Mouse (Mus musculus) G1E-ER4 (cell line): ENCODE measurements around the gene Knl1. TPM values are rescaled to one million over a fixed set of nuclear protein-coding genes. Genes with fewer than 3 reads are reported as not detected.

Experiments
- GATA1 ChIP-seq: IDR thresholded peaks from one replicate; pipeline ENCODE4 v1.8.0; 2012; ENCODE audit warnings: low read length, inconsistent platforms
- polyA plus RNA-seq: library from polyadenylated mRNA; stranded (reverse); fragments of >175 nt; gene quantifications from 2 replicates; pipeline ENCODE4 v1.2.3, GENCODE M21; 2012

Knl1 gene
- polyA plus RNA-seq, 1 experiment = 12.1 TPM

- TF ChIP-seq GATA1 = no peak
Measured at GRCm38 (mm10) chr2:119112438-119113112, 65.7 kb downstream of the Knl1 start, which contains the start of gene Rad51. Gene Rad51, plus strand, starts transcription at chr2:119112793.

DNA sequence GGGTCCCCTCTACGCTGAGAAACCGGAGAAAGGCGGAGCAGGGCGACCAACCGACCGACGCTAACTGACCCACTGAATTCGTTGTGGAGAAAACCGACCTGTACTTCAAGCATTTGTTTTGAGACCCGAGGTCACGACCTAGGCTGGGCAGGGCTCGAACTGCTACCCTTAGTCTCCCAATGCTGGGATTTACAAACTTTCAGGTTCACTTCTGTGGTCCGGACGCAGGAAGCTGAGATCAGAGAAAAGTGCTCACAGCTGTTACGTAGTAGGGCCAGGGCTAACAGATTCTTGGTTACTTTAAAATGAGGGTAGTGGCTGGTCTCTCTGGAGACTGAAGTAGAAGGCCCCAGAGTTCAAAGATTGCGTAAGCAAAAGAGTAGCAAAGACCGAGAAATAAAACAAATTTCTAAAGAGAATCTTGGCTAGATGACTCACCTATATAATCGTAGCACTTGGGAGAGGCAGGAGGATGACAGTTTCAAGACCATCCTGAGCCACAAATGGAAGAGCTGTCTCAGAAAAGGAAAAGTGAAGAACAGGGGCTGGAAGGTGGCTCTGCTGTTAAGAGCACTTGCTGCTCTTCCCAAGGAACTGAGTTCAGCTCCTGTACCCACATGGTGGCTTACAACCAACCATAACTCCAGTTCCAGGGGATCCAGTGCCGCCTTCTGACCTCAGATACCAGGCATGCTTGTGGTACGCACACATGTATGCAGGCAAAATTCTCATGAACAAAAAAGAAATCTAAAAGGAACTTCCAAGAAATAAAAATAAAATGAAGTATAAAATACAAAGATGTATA lies 66.4 kb downstream of the Knl1 start:
- TF ChIP-seq GATA1 = no peak

GRCm38 (mm10) chr2:119136346-119136898 lies 89.5 kb downstream of the Knl1 start:
- TF ChIP-seq GATA1 = peak; percentile 78

GRCm38 (mm10) chr2:119145199-119145598 lies 98.3 kb downstream of the Knl1 start:
- TF ChIP-seq GATA1 = no peak

- no peak for TF ChIP-seq GATA1
Measured at GRCm38 (mm10) chr2:119146435-119146834, 99.5 kb downstream of the Knl1 start.

GRCm38 (mm10) chr2:119147160-119147678 lies 100.3 kb downstream of the Knl1 start:
- no peak for TF ChIP-seq GATA1

GRCm38 (mm10) chr2:119147775-119148174 lies 100.9 kb downstream of the Knl1 start:
- no peak for TF ChIP-seq GATA1

DNA sequence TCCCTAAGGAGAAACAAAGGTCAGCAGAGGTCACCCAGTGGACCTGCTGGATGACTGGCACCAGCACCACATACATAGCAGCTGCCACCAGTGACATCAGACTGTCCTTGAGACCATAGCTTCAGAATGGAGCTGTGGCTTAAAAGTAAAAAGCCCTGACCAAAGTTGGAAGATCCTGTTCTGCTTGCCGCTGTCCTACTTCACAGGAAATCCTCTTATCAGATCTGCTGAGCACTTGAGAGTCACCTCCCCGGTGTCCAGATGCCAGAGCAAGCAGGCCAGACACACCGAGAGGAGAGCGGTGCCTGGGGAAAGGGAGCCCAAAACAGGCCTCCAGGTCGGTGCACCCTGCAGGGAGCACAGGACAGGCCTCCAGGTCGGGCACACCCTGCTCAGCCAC lies 105.3 kb downstream of the Knl1 start:
- no peak for TF ChIP-seq GATA1

DNA sequence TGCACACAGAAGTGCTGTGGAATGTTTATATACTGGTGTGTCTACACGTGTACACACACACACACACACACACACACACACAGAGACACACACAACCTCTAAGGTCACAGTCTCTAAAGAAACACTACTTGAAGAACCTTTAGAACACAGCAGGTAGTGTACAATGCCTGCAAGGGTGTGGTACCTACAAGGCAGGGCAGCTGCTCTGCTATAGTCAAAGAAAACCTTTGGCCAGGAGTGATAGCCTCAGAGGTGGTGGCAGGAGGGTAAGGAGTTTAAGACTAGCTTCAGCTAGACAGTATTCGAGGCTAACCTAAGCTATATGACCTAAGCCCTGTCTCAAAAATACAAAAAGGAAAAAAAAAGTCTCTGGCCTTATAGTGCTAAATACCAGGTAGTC lies 107.8 kb downstream of the Knl1 start:
- TF ChIP-seq GATA1 = no peak

Other genes with a start within 250 kb of the Knl1 start
- 100 and 129 TPM in 2 replicates for gene Knstrn, start 233.1 kb upstream of the Knl1 start, polyA plus RNA-seq
- gene Ivd, start 185.2 kb upstream of the Knl1 start, polyA plus RNA-seq = 4.7 and 10.5 TPM in 2 replicates
- 60.4 and 68.6 TPM in 2 replicates for gene Bahd1, start 146.7 kb upstream of the Knl1 start, polyA plus RNA-seq
- 6.0 and 9.3 TPM in 2 replicates for gene Chst14, start 120.6 kb upstream of the Knl1 start, polyA plus RNA-seq
- gene Ccdc32, start 17.7 kb upstream of the Knl1 start, polyA plus RNA-seq = 13.3 and 14.8 TPM in 2 replicates
- 5.8 and 7.1 TPM in 2 replicates for gene Rpusd2, start 12.3 kb upstream of the Knl1 start, polyA plus RNA-seq
- gene Rad51, start 65.7 kb downstream of the Knl1 start, polyA plus RNA-seq = 32.6 and 40.6 TPM in 2 replicates
- gene Rmdn3, start 109.9 kb downstream of the Knl1 start, polyA plus RNA-seq = 62.5 and 66.8 TPM in 2 replicates
- 10.1 and 12.6 TPM in 2 replicates for gene Gchfr, start 120.7 kb downstream of the Knl1 start, polyA plus RNA-seq
- gene Gm14137, start 127.4 kb downstream of the Knl1 start, polyA plus RNA-seq = not detected in 2 replicates
- gene Zfyve19, start 161.5 kb downstream of the Knl1 start, polyA plus RNA-seq = 25.3 and 25.8 TPM in 2 replicates
- 37.2 and 46.4 TPM in 2 replicates for gene Dnajc17, start 161.7 kb downstream of the Knl1 start, polyA plus RNA-seq
- gene Ppp1r14d, start 182.8 kb downstream of the Knl1 start, polyA plus RNA-seq = not detected in 2 replicates
- not detected in 2 replicates for gene Spint1, start 190.2 kb downstream of the Knl1 start, polyA plus RNA-seq
- not detected in 2 replicates for gene Rhov, start 224.2 kb downstream of the Knl1 start, polyA plus RNA-seq
- gene Vps18, start 241.6 kb downstream of the Knl1 start, polyA plus RNA-seq = 19.7 and 25.5 TPM in 2 replicates